Mouse (Mus musculus): ENCODE measurements around the gene Map3k5. TPM values are rescaled to one million over a fixed set of nuclear protein-coding genes. Genes with fewer than 3 reads are reported as not detected.

The Map3k5 gene
- total and polyA plus RNA-seq, 3 experiments: 15.8 to 31.0 (median 27.6) TPM

- in situ Hi-C loops (cut with MboI; ENCODE audit: low pct_ligation_motif_present, low pct_unique_long_range_greater_than_20kb, low sequenced_read_pairs): no loop called here
- TF ChIP-seq MEF2A (IDR thresholded peaks at IDR 0.05; ENCODE audit: borderline replicate concordance, low read depth, low read length): no peak
- no peak for TF ChIP-seq MAX (IDR thresholded peaks at IDR 0.05; ENCODE audit: low read length)
- no peak for TF ChIP-seq TCF12 (IDR thresholded peaks at IDR 0.05; ENCODE audit: low read depth, low read length)
- no peak for TF ChIP-seq SIN3A (IDR thresholded peaks at IDR 0.05; ENCODE audit: low read length)
- no peak for TF ChIP-seq MAFK (IDR thresholded peaks at IDR 0.05; ENCODE audit: insufficient replicate concordance, low read length)
- Histone ChIP-seq H3K4me1 (ENCODE audit: control insufficient read depth in 1 of 2, insufficient read depth in 2 of 2) (peaks cover 10 to 45% of the 10 kb centered on the region in 2 experiments), H3K4me2 (ENCODE audit: insufficient read depth, low read depth, poor library complexity, severe bottlenecking) (no peak overlapping the region), H3K9ac (ENCODE audit: insufficient read depth, low read depth) (no peak overlapping the region), H3K27ac (ENCODE audit: insufficient read depth, low read depth) (no peak overlapping the region), H3K4me3 (replicated peaks in 1 of 3; ENCODE audit: low read depth in 2 of 3, low read length in 2 of 3, poor library complexity in 1 of 3) (no peak overlapping the region), H3K27me3 (replicated peaks) (no peaks in the 10 kb centered on the region), H3K79me2 (replicated peaks; ENCODE audit: control insufficient read depth, extremely low read depth, insufficient read depth, poor library complexity, severe bottlenecking) (peaks cover 4% of the 10 kb centered on the region), H3K36me3 (replicated peaks in 1 of 2; ENCODE audit: control insufficient read depth in 1 of 2, insufficient read depth in 1 of 2, low read length in 1 of 2) (peaks cover 54 to 74% of the 10 kb centered on the region in 2 experiments), H3K9me3 (replicated peaks; ENCODE audit: low read length) (peaks cover 10% of the 10 kb centered on the region)
- no peak for DNase-seq (ENCODE audit: extremely low read depth)
- dilution Hi-C loops (cut with MboI; ENCODE audit: extremely low pct_ligation_motif_present, extremely low pct_unique_long_range_greater_than_20kb, low sequenced_read_pairs): no loop called here
These were observed 87.6 kb downstream of the Map3k5 start for GRCm38 (mm10) chr10:20021670-20022468.

- Histone ChIP-seq H3K36me3 (replicated peaks in 1 of 2; ENCODE audit: control insufficient read depth in 1 of 2, insufficient read depth in 1 of 2, low read length in 1 of 2) (peaks cover 56 to 79% of the 10 kb centered on the region in 2 experiments), H3K27me3 (replicated peaks) (no peaks in the 10 kb centered on the region), H3K4me1 (ENCODE audit: control insufficient read depth in 1 of 2, insufficient read depth in 2 of 2) (peaks cover 10 to 51% of the 10 kb centered on the region in 2 experiments), H3K79me2 (replicated peaks; ENCODE audit: control insufficient read depth, extremely low read depth, insufficient read depth, poor library complexity, severe bottlenecking) (peaks cover 4% of the 10 kb centered on the region), H3K9ac (ENCODE audit: insufficient read depth, low read depth) (no peak overlapping the region), H3K9me3 (replicated peaks; ENCODE audit: low read length) (peaks cover 7% of the 10 kb centered on the region), H3K4me3 (replicated peaks in 1 of 3; ENCODE audit: low read depth in 2 of 3, low read length in 2 of 3, poor library complexity in 1 of 3) (no peak overlapping the region), H3K27ac (ENCODE audit: insufficient read depth, low read depth) (no peak overlapping the region), H3K4me2 (ENCODE audit: insufficient read depth, low read depth, poor library complexity, severe bottlenecking) (no peak overlapping the region)
- in situ Hi-C loops (cut with MboI; ENCODE audit: low pct_ligation_motif_present, low pct_unique_long_range_greater_than_20kb, low sequenced_read_pairs) (no loop called here), dilution Hi-C loops (cut with MboI; ENCODE audit: extremely low pct_ligation_motif_present, extremely low pct_unique_long_range_greater_than_20kb, low sequenced_read_pairs) (no loop called here)
- no peak for TF ChIP-seq TCF12 (IDR thresholded peaks at IDR 0.05; ENCODE audit: low read depth, low read length)
- no peak for TF ChIP-seq UBTF (IDR thresholded peaks at IDR 0.05; ENCODE audit: low read depth, low read length)
- no peak for DNase-seq (ENCODE audit: extremely low read depth)
These were observed 88.5 kb downstream of the Map3k5 start for GRCm38 (mm10) chr10:20022608-20023340.

- Histone ChIP-seq H3K27me3 (replicated peaks) (no peaks in the 10 kb centered on the region), H3K36me3 (replicated peaks in 1 of 2; ENCODE audit: control insufficient read depth in 1 of 2, insufficient read depth in 1 of 2, low read length in 1 of 2) (peaks cover 50 to 78% of the 10 kb centered on the region in 2 experiments), H3K4me3 (replicated peaks in 1 of 3; ENCODE audit: low read depth in 2 of 3, low read length in 2 of 3, poor library complexity in 1 of 3) (no peak overlapping the region), H3K4me2 (ENCODE audit: insufficient read depth, low read depth, poor library complexity, severe bottlenecking) (no peak overlapping the region), H3K9me3 (replicated peaks; ENCODE audit: low read length) (no peaks in the 10 kb centered on the region), H3K27ac (ENCODE audit: insufficient read depth, low read depth) (no peak overlapping the region), H3K79me2 (replicated peaks; ENCODE audit: control insufficient read depth, extremely low read depth, insufficient read depth, poor library complexity, severe bottlenecking) (peaks cover 4% of the 10 kb centered on the region; the same call in 1 of the 2 replicates), H3K9ac (ENCODE audit: insufficient read depth, low read depth) (no peak overlapping the region), H3K4me1 (ENCODE audit: control insufficient read depth in 1 of 2, insufficient read depth in 2 of 2) (peaks cover 10 to 46% of the 10 kb centered on the region in 2 experiments)
- DNase-seq (ENCODE audit: extremely low read depth): no peak
- TF ChIP-seq ZNF384 (IDR thresholded peaks at IDR 0.05; ENCODE audit: low read depth, low read length) (no peak), ZC3H11A (IDR thresholded peaks at IDR 0.05; ENCODE audit: low read depth, low read length) (no peak), ZKSCAN1 (IDR thresholded peaks at IDR 0.05; ENCODE audit: borderline replicate concordance, low read depth, low read length) (no peak), JUN (IDR thresholded peaks at IDR 0.05; ENCODE audit: insufficient read depth, low read depth, low read length) (no peak), MAX (IDR thresholded peaks at IDR 0.05; ENCODE audit: low read length) (no peak), ETS1 (conservative IDR thresholded peaks at IDR 0.05; ENCODE audit: low read depth, low read length) (no peak), KAT2A (IDR thresholded peaks at IDR 0.05; ENCODE audit: insufficient replicate concordance, low read length) (no peak), SIN3A (IDR thresholded peaks at IDR 0.05; ENCODE audit: low read length) (no peak), MAZ (IDR thresholded peaks at IDR 0.05; ENCODE audit: low read depth, low read length) (no peak), CHD1 (IDR thresholded peaks at IDR 0.05; ENCODE audit: low read depth, low read length) (no peak), CTCF (conservative IDR thresholded peaks at IDR 0.05 in 1 of 2, IDR thresholded peaks at IDR 0.05 in 1 of 2; ENCODE audit: low read depth in 2 of 2, low read length in 2 of 2) (no peak), CHD2 (IDR thresholded peaks at IDR 0.05; ENCODE audit: low read length) (no peak), MEF2A (IDR thresholded peaks at IDR 0.05; ENCODE audit: borderline replicate concordance, low read depth, low read length) (no peak), TBP (conservative IDR thresholded peaks at IDR 0.05; ENCODE audit: low read depth, low read length) (no peak), USF1 (IDR thresholded peaks at IDR 0.05; ENCODE audit: low read depth, low read length) (no peak), USF2 (conservative IDR thresholded peaks at IDR 0.05; ENCODE audit: low read depth, low read length) (no peak), MXI1 (IDR thresholded peaks at IDR 0.05; ENCODE audit: low read depth, low read length) (no peak), POLR2AphosphoS2 (IDR thresholded peaks at IDR 0.05; ENCODE audit: low read depth, low read length) (no peak), POLR2A (IDR thresholded peaks at IDR 0.05; ENCODE audit: low read depth, low read length) (no peak)
- dilution Hi-C loops (cut with MboI; ENCODE audit: extremely low pct_ligation_motif_present, extremely low pct_unique_long_range_greater_than_20kb, low sequenced_read_pairs): no loop called here
- in situ Hi-C loops (cut with MboI; ENCODE audit: low pct_ligation_motif_present, low pct_unique_long_range_greater_than_20kb, low sequenced_read_pairs): no loop called here
These were observed 89.3 kb downstream of the Map3k5 start for GRCm38 (mm10) chr10:20023524-20023923.

Data from CH12.LX (cell line).